Mouse (Mus musculus) heart, adult 2 months (tissue): ENCODE results near the gene Paf1.

ENCODE experiments used
- CTCF ChIP-seq: fragments of 200-600 bp; IDR thresholded peaks from 2 replicates; pipeline ENCODE4 v1.8.1; 2022; ENCODE audit warnings: antibody characterized with exemption, mild to moderate bottlenecking, moderate library complexity
- EP300 ChIP-seq: fragments of 200-500 bp; IDR thresholded peaks from 2 replicates; pipeline ENCODE4 v1.6.1; 2011; ENCODE audit warnings: low read depth, low read length, control low read depth; ENCODE audit not compliant: insufficient read depth

GRCm38 (mm10) chr7:28383606-28384005, 9.1 kb upstream of the Paf1 start:
- TF ChIP-seq CTCF: no peak
- TF ChIP-seq EP300: no peak
